Mouse (Mus musculus) 3T3-L1 (cell line): Measurements from ENCODE around the gene Tenm1.

Experiments
- DNase-seq: peaks from one replicate; pipeline ENCODE4 v3.0.0-alpha.2; 2015; ENCODE audit warnings: low read depth, low spot score

Gene Tenm1

GRCm38 (mm10) chrX:43428855-43429263 lies at the start of gene Tenm1:
Tenm1 (minus strand) TSS chrX:43429126.
- no peak for DNase-seq

- no peak for DNase-seq
Measured at GRCm38 (mm10) chrX:43467311-43467710, 38.4 kb upstream of the Tenm1 start.

GRCm38 (mm10) chrX:43430581-43430980 lies 1.7 kb upstream of the Tenm1 start:
- DNase-seq = no peak

GRCm38 (mm10) chrX:43429982-43430531 lies 1.1 kb upstream of the Tenm1 start:
- no peak for DNase-seq

- DNase-seq = no peak
Measured at GRCm38 (mm10) chrX:43429337-43429736, 411 bp upstream of the Tenm1 start.

GRCm38 (mm10) chrX:43427961-43428365 lies 963 bp downstream of the Tenm1 start:
- no peak for DNase-seq

GRCm38 (mm10) chrX:43427111-43427510 lies 1.8 kb downstream of the Tenm1 start:
- DNase-seq = no peak

- DNase-seq = no peak
Measured at GRCm38 (mm10) chrX:43397957-43398356, 31.0 kb downstream of the Tenm1 start.

- no peak for DNase-seq
Measured at GRCm38 (mm10) chrX:43388106-43388505, 40.8 kb downstream of the Tenm1 start.

- no peak for DNase-seq
Measured at GRCm38 (mm10) chrX:43372526-43372925, 56.4 kb downstream of the Tenm1 start.

GRCm38 (mm10) chrX:43319351-43319750 lies 109.6 kb downstream of the Tenm1 start:
- no peak for DNase-seq

GRCm38 (mm10) chrX:43317801-43318520 lies 111.0 kb downstream of the Tenm1 start:
- no peak for DNase-seq

GRCm38 (mm10) chrX:43235844-43236243 lies 193.1 kb downstream of the Tenm1 start:
- no peak for DNase-seq

- DNase-seq = no peak
Measured at GRCm38 (mm10) chrX:43205003-43205402, 223.9 kb downstream of the Tenm1 start.

GRCm38 (mm10) chrX:43202249-43202783 lies 226.6 kb downstream of the Tenm1 start:
- no peak for DNase-seq

GRCm38 (mm10) chrX:43182975-43183374 lies 246.0 kb downstream of the Tenm1 start:
- DNase-seq = no peak

GRCm38 (mm10) chrX:43151561-43151960 lies 277.4 kb downstream of the Tenm1 start:
- DNase-seq = no peak

- no peak for DNase-seq
Measured at GRCm38 (mm10) chrX:43129696-43130095, 299.2 kb downstream of the Tenm1 start.

- DNase-seq = no peak
Measured at GRCm38 (mm10) chrX:43122491-43122890, 306.4 kb downstream of the Tenm1 start.

GRCm38 (mm10) chrX:43122001-43122400 lies 306.9 kb downstream of the Tenm1 start:
- DNase-seq = no peak

- DNase-seq = no peak
Measured at GRCm38 (mm10) chrX:42986100-42986499, 442.8 kb downstream of the Tenm1 start.

GRCm38 (mm10) chrX:42973562-42973961 lies 455.4 kb downstream of the Tenm1 start:
- peak; percentile 8 for DNase-seq

GRCm38 (mm10) chrX:42967611-42968010 lies 461.3 kb downstream of the Tenm1 start:
- no peak for DNase-seq
